Mouse (Mus musculus) left cerebral cortex, adult 8-10 months (tissue): ENCODE data around the gene Zfp961. TPM values are rescaled to one million over a fixed set of nuclear protein-coding genes. Genes with fewer than 3 reads are reported as not detected.
"Not testable (repeated sequence)": the region's sequence is repeated elsewhere in the genome, so short reads cannot be mapped to it uniquely, and the experiment has no call there.

ENCODE experiments used
- DNase-seq, 2 experiments: peaks; one replicate each; pipeline ENCODE4 v3.0.0; 2022; ENCODE audit warnings: low spot score in 2 of 2
- total RNA-seq, 4 experiments: library from RNA; stranded (reverse); gene quantifications; 2 replicates each; pipeline ENCODE4 v1.2.4; 2022

The Zfp961 gene
- total RNA-seq: 10 to 100 TPM; 13.0 to 23.1 (median 19.1) TPM

GRCm38 (mm10) chr8:71950482-71951221 is at the start of gene Zfp961:
Zfp961 (plus strand) TSS chr8:71951038.
- peak; percentile 95 to 96 for DNase-seq

- DNase-seq: not testable (repeated sequence)
These were observed 47.8 kb upstream of the Zfp961 start for GRCm38 (mm10) chr8:71903084-71903483.

- DNase-seq: no peak
These were observed 44.0 kb upstream of the Zfp961 start for GRCm38 (mm10) chr8:71906809-71907208.

GRCm38 (mm10) chr8:71907798-71908257 is 43.0 kb upstream of the Zfp961 start:
- DNase-seq: no peak

- DNase-seq: peak; percentile 85 to 90
These were observed 42.3 kb upstream of the Zfp961 start, which contains the start of the genes Zfp882 and Zfp617 for GRCm38 (mm10) chr8:71908309-71909261. Zfp882 (plus strand) TSS chr8:71908608. Zfp617 (plus strand) TSS chr8:71908635.

- no peak for DNase-seq
These were observed 38.6 kb upstream of the Zfp961 start for GRCm38 (mm10) chr8:71912286-71912685.

GRCm38 (mm10) chr8:71922567-71923401 is 28.1 kb upstream of the Zfp961 start:
- DNase-seq: peak; percentile 89 to 96

GRCm38 (mm10) chr8:71925791-71926190 is 25.0 kb upstream of the Zfp961 start:
- DNase-seq: no peak

- no peak for DNase-seq
These were observed 24.3 kb upstream of the Zfp961 start for GRCm38 (mm10) chr8:71926551-71926950.

GRCm38 (mm10) chr8:71927779-71928178 is 23.1 kb upstream of the Zfp961 start:
- no peak for DNase-seq

GRCm38 (mm10) chr8:71938037-71938436 is 12.8 kb upstream of the Zfp961 start:
- DNase-seq: not testable (repeated sequence)

GRCm38 (mm10) chr8:71940293-71941208 is 10.3 kb upstream of the Zfp961 start:
- no peak for DNase-seq

- DNase-seq: no peak
These were observed 9.1 kb upstream of the Zfp961 start for GRCm38 (mm10) chr8:71941776-71942175.

GRCm38 (mm10) chr8:71948624-71949023 is 2.2 kb upstream of the Zfp961 start:
- no peak for DNase-seq

GRCm38 (mm10) chr8:71951436-71952161 is 761 bp downstream of the Zfp961 start:
- DNase-seq: peak in 1 of 2 experiments; percentile 13

GRCm38 (mm10) chr8:71952489-71952888 is 1.7 kb downstream of the Zfp961 start:
- no peak for DNase-seq

GRCm38 (mm10) chr8:71952961-71953700 is 2.3 kb downstream of the Zfp961 start:
- not testable (repeated sequence) for DNase-seq

GRCm38 (mm10) chr8:71954666-71955065 is 3.8 kb downstream of the Zfp961 start:
- no peak for DNase-seq
